Mouse (Mus musculus) neural tube, embryonic 14.5 days (tissue): ENCODE data around the gene Relt. TPM values are rescaled to one million over a fixed set of nuclear protein-coding genes. Genes with fewer than 3 reads are reported as not detected.

Source experiments
- ATAC-seq: fragments of 200-750 bp; cut with Nextera tagmentation; 2 replicates; pipeline ENCODE4 v1.8.0; 2017; ENCODE audit warnings: low read depth, mild to moderate bottlenecking, moderate TSS enrichment, moderate library complexity
- H3K27ac ChIP-seq: fragments of 300-500 bp; sonication (generic); 2 replicates; pipeline ENCODE4 v1.5.1; 2014; ENCODE audit warnings: low read depth, mild to moderate bottlenecking, control low read depth, low read length, moderate library complexity, mixed read lengths
- H3K27me3 ChIP-seq: fragments of 300-500 bp; sonication (generic); 2 replicates; pipeline ENCODE4 v1.6.1; 2014; ENCODE audit warnings: low read length; ENCODE audit not compliant: control insufficient read depth, insufficient read depth
- H3K36me3 ChIP-seq: fragments of 300-500 bp; sonication (generic); 2 replicates; pipeline ENCODE4 v1.6.1; 2014; ENCODE audit warnings: low read length, mixed read lengths; ENCODE audit not compliant: control insufficient read depth, insufficient read depth
- H3K4me1 ChIP-seq: fragments of 300-500 bp; sonication (generic); 2 replicates; pipeline ENCODE4 v1.6.1; 2014; ENCODE audit warnings: low read length; ENCODE audit not compliant: control insufficient read depth, insufficient read depth
- H3K4me2 ChIP-seq: fragments of 300-500 bp; sonication (generic); 2 replicates; pipeline ENCODE4 v1.6.1; 2014; ENCODE audit warnings: mild to moderate bottlenecking, low read depth, low read length, control low read depth
- H3K4me3 ChIP-seq: fragments of 300-500 bp; sonication (generic); 2 replicates; pipeline ENCODE4 v1.5.1; 2014; ENCODE audit warnings: low read depth, low read length, control low read depth, mixed read lengths
- H3K9ac ChIP-seq: fragments of 300-500 bp; sonication (generic); replicated peaks from 2 replicates; pipeline ENCODE4 v1.6.1; 2014; ENCODE audit warnings: low read depth, mild to moderate bottlenecking, control low read depth, low read length, mixed read lengths
- H3K9me3 ChIP-seq: fragments of 300-500 bp; sonication (generic); 2 replicates; pipeline ENCODE4 v1.6.1; 2016; ENCODE audit warnings: low read length; ENCODE audit not compliant: control insufficient read depth
- WGBS: fragments of 180-500 bp; shearing (Covaris S2); extraction: QIAGEN DNeasy Blood & Tissue Kit; methylation state at CpG from one replicate; pipeline ENCODE4 v1.1.7; 2014; 5-methylcytosine and 5-hydroxymethylcytosine counted together
- polyA plus RNA-seq: library from polyadenylated mRNA; unstranded; fragments of >200 nt; fragmentation: Nextera tagmentation; extraction: Ambion mirVana; gene quantifications from 2 replicates; pipeline ENCODE4 v1.2.1, GENCODE M21; 2014

Gene Relt
- polyA plus RNA-seq = 4.1 and 4.5 TPM in 2 replicates

DNA sequence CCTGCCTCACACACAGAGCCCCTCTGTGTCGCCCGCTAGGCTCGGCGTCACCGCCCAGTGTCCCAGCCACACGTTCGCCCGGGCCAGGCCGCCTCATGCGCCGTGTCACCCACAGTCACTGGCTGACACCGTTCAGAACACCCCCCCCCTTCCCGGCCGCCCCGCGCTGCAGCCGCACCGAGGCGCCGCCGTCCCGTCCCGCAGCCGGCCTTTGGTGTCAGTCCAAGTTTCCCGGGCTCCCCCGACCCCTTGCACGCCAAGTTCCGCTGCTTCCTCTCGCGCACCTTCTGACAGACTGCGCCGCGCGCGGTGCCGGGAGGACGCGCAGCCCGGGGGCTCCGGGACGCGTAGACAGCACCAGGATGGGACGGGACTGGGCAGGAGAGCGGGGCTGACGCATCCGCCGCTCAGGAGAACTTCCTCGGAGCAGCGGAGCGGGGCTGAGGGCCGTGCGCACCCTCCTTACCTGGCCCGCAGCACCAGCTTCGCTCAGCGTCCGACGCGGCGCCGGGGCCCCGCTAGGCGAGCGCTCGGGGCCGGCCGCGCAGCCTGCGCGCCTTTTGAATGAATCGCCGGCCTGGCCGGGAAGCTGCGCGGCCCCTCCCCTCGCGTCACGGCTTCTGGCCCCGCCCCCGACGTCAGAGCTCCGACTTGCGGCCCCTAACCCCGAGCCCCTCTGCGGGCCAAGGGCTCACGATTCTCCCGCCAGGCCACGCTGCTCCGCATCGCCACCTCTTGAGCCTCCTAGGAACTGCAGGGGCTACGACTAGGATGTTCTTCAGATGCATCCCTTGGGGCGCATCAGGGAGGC lies at the start of gene Relt:
Relt (minus strand) TSS at position 619 of the 811 bp plus-strand sequence.
- Histone ChIP-seq H3K36me3 (no peaks in the 10 kb centered on the region), H3K4me3 (peak within 1 kb of the TSS; percentile 76), H3K9me3 (no peaks in the 10 kb centered on the region), H3K4me2 (peak within 1 kb of the TSS; percentile 91), H3K9ac (peak within 1 kb of the TSS; percentile 78), H3K27ac (peak within 1 kb of the TSS; percentile 76), H3K4me1 (peaks cover 5% of the 10 kb centered on the region; the same call in 1 of the 2 replicates), H3K27me3 (no peaks in the 10 kb centered on the region)
- peak; percentile 90 for ATAC-seq
- WGBS = under 1% methylated on average over 63 of the region's 91 CpGs

DNA sequence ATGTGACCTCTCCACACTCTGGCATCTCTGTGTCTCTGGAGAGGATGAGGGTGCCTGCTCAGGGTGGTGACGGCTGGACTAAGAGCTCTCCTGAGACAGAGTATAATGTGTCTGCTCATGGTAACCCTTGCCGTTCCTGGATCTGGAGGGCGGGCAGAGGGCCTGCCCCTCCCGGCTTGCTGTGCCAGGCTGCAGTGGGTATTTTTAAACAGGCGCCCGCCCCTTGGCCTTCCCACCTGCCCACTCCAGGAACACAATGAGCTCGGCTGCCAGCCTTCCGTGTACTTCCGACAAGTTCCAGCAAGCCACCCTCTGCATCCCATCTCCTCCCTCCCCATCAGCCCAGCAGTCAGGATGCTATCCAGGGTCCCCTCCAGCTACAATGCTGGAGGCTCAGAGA lies 48.5 kb upstream of the Relt start:
- no peaks in the 10 kb centered on the region for H3K36me3 ChIP-seq
- H3K4me3 ChIP-seq = no peak overlapping the region
- no peaks in the 10 kb centered on the region for H3K9me3 ChIP-seq
- no peak overlapping the region for H3K4me2 ChIP-seq
- no peak for ATAC-seq
- no peaks in the 10 kb centered on the region for H3K27me3 ChIP-seq
- H3K27ac ChIP-seq = no peak overlapping the region
- peaks cover 8% of the 10 kb centered on the region; the same call in 1 of the 2 replicates for H3K4me1 ChIP-seq
- H3K9ac ChIP-seq = no peak overlapping the region
- 53% methylated on average over 9 of the region's 9 CpGs for WGBS

DNA sequence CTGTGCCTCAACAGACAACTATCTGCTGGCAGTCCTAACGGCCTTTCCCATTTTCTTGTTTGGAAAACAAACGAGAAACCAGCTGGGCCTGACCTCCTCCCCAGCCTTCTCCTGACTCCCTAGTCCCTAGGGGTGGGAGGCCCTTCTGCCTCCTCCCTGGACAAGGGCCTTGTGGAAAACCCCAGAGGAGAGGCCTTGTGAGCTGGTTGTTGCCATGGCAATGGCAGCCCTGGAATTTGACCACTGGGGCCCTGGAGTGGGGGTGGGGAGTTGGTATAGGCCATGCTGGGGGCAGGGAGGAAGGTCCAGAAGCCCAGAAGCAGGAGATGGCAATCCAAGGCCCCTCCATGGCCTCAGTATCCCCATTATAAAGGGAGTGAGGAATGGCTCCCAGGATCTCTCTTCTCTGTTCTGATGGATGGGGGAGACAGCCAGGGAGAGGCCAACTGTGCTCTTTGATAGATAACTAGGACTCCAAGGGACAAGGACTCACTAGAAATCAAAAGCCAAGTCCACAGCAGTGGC lies 48.1 kb upstream of the Relt start:
- WGBS = 6% methylated on average over 2 of the region's 2 CpGs
- no peaks in the 10 kb centered on the region for H3K36me3 ChIP-seq
- H3K27me3 ChIP-seq = no peaks in the 10 kb centered on the region
- no peaks in the 10 kb centered on the region for H3K9me3 ChIP-seq
- H3K4me2 ChIP-seq = no peak overlapping the region
- H3K4me3 ChIP-seq = no peak overlapping the region
- H3K4me1 ChIP-seq = peaks cover 8% of the 10 kb centered on the region; the same call in 1 of the 2 replicates
- H3K27ac ChIP-seq = no peak overlapping the region
- no peak for ATAC-seq
- H3K9ac ChIP-seq = no peak overlapping the region

DNA sequence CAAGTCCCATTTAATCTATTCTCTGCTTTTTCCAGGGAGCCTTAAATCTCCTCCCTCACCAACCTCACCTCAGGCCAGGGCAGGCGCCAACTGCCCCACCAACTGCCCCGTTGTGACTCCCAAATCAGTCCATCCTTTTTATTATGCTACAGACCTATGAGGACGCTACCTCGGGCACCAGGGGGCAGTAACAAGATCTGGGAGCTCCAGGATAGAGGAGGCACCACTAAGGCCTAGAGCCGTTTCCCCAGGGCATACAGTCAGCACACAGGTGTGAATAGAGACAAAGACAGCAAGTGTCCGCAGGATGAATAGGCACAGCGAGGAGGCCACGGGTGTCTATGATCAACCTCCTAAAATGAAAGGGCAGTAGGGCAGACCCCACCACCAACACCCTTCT lies 45.3 kb upstream of the Relt start:
- Histone ChIP-seq H3K36me3 (no peaks in the 10 kb centered on the region), H3K4me1 (peaks cover 8% of the 10 kb centered on the region; the same call in 1 of the 2 replicates), H3K4me2 (no peak overlapping the region), H3K4me3 (no peak overlapping the region), H3K9me3 (no peaks in the 10 kb centered on the region), H3K9ac (no peak overlapping the region), H3K27ac (no peak overlapping the region), H3K27me3 (no peaks in the 10 kb centered on the region)
- WGBS = 40% methylated on average over 8 of the region's 8 CpGs
- no peak for ATAC-seq

DNA sequence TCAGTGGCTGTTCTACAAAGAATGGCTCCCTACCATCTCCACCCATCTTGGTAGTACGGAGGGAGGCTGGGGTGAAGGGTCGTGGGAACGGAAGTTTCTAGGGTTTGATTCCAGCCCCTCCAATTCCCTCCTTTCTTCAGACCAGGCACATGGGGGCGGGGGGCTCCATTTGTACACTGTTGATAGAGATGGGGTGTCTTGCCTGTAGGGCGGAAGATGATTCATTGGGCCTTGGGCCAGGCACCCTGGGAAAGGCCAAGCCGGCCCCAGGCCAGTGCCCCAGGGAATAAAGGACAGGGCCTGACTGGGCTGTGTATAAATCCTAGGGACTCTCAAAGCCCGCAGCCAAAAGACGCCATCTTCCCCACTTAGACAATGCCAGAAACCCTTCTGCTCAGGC lies 44.8 kb upstream of the Relt start:
- no peaks in the 10 kb centered on the region for H3K36me3 ChIP-seq
- ATAC-seq = no peak
- H3K9me3 ChIP-seq = no peaks in the 10 kb centered on the region
- H3K27me3 ChIP-seq = no peaks in the 10 kb centered on the region
- H3K4me3 ChIP-seq = no peak overlapping the region
- peaks cover 8% of the 10 kb centered on the region; the same call in 1 of the 2 replicates for H3K4me1 ChIP-seq
- no peak overlapping the region for H3K27ac ChIP-seq
- H3K9ac ChIP-seq = no peak overlapping the region
- WGBS = 69% methylated on average over 8 of the region's 8 CpGs
- H3K4me2 ChIP-seq = no peak overlapping the region

DNA sequence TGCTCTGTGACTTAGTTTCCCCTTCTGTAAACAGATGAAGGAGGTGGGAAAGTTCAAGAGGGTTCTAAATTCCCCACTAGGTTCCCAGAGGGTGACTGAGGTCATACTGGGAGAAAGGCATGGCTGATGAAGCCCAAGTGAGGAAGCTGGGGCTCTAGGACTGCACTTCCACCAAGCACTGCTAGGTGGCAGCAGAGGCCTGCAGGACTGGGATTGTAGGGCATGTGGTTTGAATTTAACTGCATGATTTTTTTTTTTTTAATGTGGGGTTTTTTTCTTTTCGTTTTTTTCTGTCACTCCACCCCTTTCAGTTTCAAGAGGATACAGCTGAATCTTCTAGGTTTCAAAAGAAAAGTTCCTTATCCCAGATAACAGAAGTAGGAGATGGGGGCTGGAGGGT lies 44.0 kb upstream of the Relt start:
- Histone ChIP-seq H3K9ac (no peak overlapping the region; the same call in 1 of the 2 replicates), H3K4me3 (no peak overlapping the region), H3K4me1 (peaks cover 8% of the 10 kb centered on the region; the same call in 1 of the 2 replicates), H3K4me2 (no peak overlapping the region), H3K36me3 (no peaks in the 10 kb centered on the region), H3K27me3 (no peaks in the 10 kb centered on the region), H3K27ac (no peak overlapping the region), H3K9me3 (no peaks in the 10 kb centered on the region)
- 0% methylated on average over 1 of the region's 1 CpGs for WGBS
- ATAC-seq = peak; percentile 42; the same call in 1 of the 2 replicates

DNA sequence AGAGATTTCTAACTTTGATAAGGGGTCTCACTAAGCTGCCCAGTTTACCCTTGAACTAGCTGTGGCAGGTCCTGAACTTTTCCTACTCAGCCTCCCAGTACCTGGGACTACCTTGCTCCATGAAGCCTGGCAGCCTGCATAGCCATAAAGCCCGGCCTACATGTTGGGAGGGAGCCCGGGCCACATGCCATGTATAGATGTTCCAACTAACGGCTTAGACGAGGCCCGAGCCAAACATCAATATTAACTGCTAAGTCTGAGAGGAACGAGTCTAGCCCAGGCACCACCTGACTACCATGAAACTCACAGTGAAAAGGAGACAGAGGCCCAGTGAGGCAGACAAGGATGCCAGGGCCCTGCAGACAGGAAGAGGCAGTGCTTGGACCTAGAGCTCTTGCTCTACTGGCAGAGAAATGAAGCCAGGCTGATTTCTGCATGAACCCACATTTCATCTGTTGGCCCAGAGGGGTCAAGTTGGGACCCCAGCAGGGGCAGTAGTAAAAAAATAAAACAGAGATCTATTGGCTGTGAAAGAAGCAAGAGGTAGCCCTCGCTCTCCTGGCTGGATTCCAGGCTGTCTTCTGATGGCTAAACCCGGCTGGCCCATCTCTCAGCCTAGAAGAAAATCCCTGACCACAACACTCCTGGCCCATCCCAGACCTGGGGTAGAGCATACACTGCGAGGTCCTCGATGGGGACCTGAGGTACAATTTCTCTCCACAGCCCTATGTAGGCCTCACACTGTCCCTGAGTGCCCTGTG lies 43.0 kb upstream of the Relt start:
- H3K27ac ChIP-seq = no peak overlapping the region
- no peaks in the 10 kb centered on the region for H3K36me3 ChIP-seq
- WGBS = 88% methylated on average over 10 of the region's 10 CpGs
- H3K27me3 ChIP-seq = no peaks in the 10 kb centered on the region
- no peak overlapping the region for H3K4me3 ChIP-seq
- no peaks in the 10 kb centered on the region for H3K9me3 ChIP-seq
- ATAC-seq = no peak
- no peaks in the 10 kb centered on the region for H3K4me1 ChIP-seq
- H3K4me2 ChIP-seq = no peak overlapping the region
- no peak overlapping the region for H3K9ac ChIP-seq

DNA sequence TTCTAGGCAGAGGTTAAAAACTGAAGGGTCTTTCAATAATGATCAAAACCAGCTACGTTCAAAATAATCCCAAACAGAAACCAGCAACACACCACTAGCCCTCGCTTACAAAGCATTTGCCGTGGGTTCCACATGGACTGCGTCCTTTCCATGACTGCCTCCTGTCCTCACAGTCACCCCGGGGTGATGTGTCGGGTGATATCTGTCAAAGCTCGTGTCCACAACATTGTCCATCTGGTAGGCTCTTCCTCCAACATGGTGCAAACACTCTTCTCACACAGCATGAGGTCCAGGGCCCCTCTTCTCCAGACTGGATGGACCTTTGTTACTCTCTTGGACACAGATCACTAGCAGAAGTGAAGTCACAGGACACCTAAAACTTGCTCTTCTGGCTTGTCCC lies 41.8 kb upstream of the Relt start:
- Histone ChIP-seq H3K4me2 (no peak overlapping the region), H3K4me3 (no peak overlapping the region), H3K27ac (no peak overlapping the region), H3K9me3 (no peaks in the 10 kb centered on the region), H3K27me3 (no peaks in the 10 kb centered on the region), H3K4me1 (no peaks in the 10 kb centered on the region), H3K9ac (no peak overlapping the region), H3K36me3 (no peaks in the 10 kb centered on the region)
- ATAC-seq = no peak
- 92% methylated on average over 7 of the region's 7 CpGs for WGBS

DNA sequence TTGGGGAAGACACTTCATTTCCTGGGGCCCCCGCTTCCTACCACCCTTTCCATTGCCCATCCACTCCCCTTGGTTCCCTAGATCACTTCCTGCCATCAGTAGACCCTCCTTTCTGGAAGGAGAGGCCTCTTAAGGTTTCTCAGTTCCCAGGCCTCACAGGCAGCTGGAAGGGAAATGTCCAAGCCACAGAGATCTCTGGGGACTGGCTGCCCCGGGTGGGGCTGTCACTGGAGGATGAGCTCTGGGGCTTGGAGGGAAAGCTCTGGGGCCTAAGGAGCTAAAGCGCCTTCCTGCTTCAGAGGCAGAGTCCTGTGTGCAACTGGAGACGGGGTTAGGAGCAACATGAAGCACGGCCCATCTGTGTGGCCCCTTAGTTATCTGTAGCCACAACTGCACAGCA lies 41.4 kb upstream of the Relt start:
- Histone ChIP-seq H3K4me2 (no peak overlapping the region), H3K4me1 (no peaks in the 10 kb centered on the region), H3K36me3 (no peaks in the 10 kb centered on the region), H3K9me3 (no peaks in the 10 kb centered on the region), H3K4me3 (no peak overlapping the region), H3K9ac (no peak overlapping the region), H3K27me3 (no peaks in the 10 kb centered on the region), H3K27ac (no peak overlapping the region)
- 93% methylated on average over 5 of the region's 5 CpGs for WGBS
- ATAC-seq = no peak
